Mouse (Mus musculus) subcutaneous adipose tissue, adult 2 months (tissue): ENCODE results near the gene Leap2. TPM values are rescaled to one million over a fixed set of nuclear protein-coding genes. Genes with fewer than 3 reads are reported as not detected.

ENCODE experiments used
- polyA plus RNA-seq: library from polyadenylated mRNA; depleted of rRNA; stranded (reverse); fragments of >200 nt; gene quantifications from 2 replicates; pipeline ENCODE4 v1.2.3, GENCODE M21; 2012; ENCODE audit warnings: low replicate concordance; rRNA removed

The Leap2 gene
- polyA plus RNA-seq = not detected in 2 replicates

GRCm38 (mm10) chr11:53423036-53423435 lies at the start of gene Leap2:
Leap2 (minus strand) TSS chr11:53423170.

GRCm38 (mm10) chr11:53469968-53470695 lies 47.2 kb upstream of the Leap2 start, which contains the start of gene Gm9837:
Gm9837 (minus strand) TSS chr11:53470479.

GRCm38 (mm10) chr11:53456474-53457371 lies 33.8 kb upstream of the Leap2 start, which contains the start of the genes Gm10447 and Shroom1:
Gm10447 (minus strand) TSS chr11:53457110.
Shroom1 (plus strand) TSS chr11:53457205.

GRCm38 (mm10) chr11:53430670-53431346 lies 7.8 kb upstream of the Leap2 start, which contains the start of the genes Uqcrq and Gdf9:
Uqcrq (minus strand) TSS chr11:53430831.
Gdf9 (plus strand) TSS chr11:53431023.

Other genes starting within 250 kb of the Leap2 start
- gene Hspa4, start 122.7 kb downstream of the Leap2 start, polyA plus RNA-seq = 19.4 and 38.8 TPM in 2 replicates
- 5.2 and 7.5 TPM in 2 replicates for gene Zcchc10, start 98.5 kb downstream of the Leap2 start, polyA plus RNA-seq
- 21.2 and 31.1 TPM in 2 replicates for gene Aff4, start 72.3 kb downstream of the Leap2 start, polyA plus RNA-seq
- 509 and 856 TPM in 2 replicates for gene Uqcrq, start 7.7 kb upstream of the Leap2 start, polyA plus RNA-seq
- gene Gdf9, start 7.9 kb upstream of the Leap2 start, polyA plus RNA-seq = 1.6 and 2.8 TPM in 2 replicates
- gene Gm10447, start 33.9 kb upstream of the Leap2 start, polyA plus RNA-seq = 0.24 and 0.32 TPM in 2 replicates
- gene Shroom1, start 34.0 kb upstream of the Leap2 start, polyA plus RNA-seq = 1.9 and 4.1 TPM in 2 replicates
- gene Gm9837, start 47.3 kb upstream of the Leap2 start, polyA plus RNA-seq = not detected in 2 replicates
- not detected in 2 replicates for gene Gm9945, start 57.0 kb upstream of the Leap2 start, polyA plus RNA-seq
- gene Sowaha, start 57.1 kb upstream of the Leap2 start, polyA plus RNA-seq = 0.03 and 0.07 TPM in 2 replicates
- gene Sept8, start 96.1 kb upstream of the Leap2 start, polyA plus RNA-seq = 43.8 and 66.7 TPM in 2 replicates
- 7.4 and 13.9 TPM in 2 replicates for gene Kif3a, start 144.2 kb upstream of the Leap2 start, polyA plus RNA-seq
- 0.33 and 0.75 TPM in 2 replicates for gene Il4, start 195.5 kb upstream of the Leap2 start, polyA plus RNA-seq
- gene Il13, start 211.5 kb upstream of the Leap2 start, polyA plus RNA-seq = 0.69 TPM in 1 of 2 replicates, not detected in the other